Mouse (Mus musculus) T-cell, adult 66 days (primary cell): Measurements from ENCODE around the gene Foxo6. TPM values are rescaled to one million over a fixed set of nuclear protein-coding genes. Genes with fewer than 3 reads are reported as not detected.

Experiments
- total RNA-seq, 2 experiments: library from RNA; stranded (reverse); gene quantifications; 3 replicates in 1 of 2; 4 replicates in 1 of 2; pipeline ENCODE4 v1.2.4; 2023

Gene Foxo6
- total RNA-seq: not detected

DNA sequence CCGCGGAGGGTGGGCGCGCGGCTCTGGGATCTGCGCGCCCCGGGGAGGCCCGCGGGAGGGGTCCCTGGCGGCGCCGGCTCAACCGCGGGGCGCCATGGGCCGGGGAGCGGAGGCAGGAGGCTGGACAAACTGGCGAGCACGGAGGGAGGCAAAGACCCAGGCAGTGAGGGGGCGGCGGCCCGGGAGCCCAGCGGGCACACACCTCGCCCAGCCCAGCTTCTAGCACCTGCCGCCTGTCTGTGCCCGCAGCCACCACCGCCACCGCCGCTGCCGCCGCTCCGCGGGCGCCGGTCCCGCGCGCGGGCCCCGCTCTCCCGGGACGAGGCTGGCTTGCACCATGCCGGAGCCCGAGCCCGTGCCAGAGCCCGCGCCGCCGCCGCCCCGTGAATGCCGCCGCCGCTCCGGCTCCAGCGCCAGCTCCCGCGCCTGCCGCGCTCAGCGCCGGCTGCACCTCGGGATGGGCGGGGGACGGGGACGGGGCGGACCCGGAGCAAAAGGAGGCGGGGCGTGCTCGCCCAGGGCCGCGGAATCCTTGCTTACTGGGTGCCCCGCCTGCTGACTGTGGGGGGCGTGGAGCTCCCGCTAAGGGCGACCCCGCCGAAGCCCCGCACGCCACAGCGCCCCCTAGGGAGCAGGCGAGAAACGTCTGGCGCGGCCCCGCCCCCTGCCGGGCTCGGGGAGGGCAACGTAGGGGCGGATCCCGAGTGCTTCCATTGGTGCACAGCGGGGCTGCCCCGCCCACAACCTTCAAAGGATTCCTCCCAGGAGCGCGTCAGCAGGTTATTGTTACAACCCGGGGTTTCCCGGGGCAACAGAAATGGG lies at the start of gene Foxo6:
Foxo6 (minus strand) TSS at position 60 of the 822 bp plus-strand sequence.

Other genes starting within 250 kb of the Foxo6 start
- gene AL607142.1, start 222.4 kb downstream of the Foxo6 start, total RNA-seq: not detected
- gene Edn2, start 126.1 kb downstream of the Foxo6 start, total RNA-seq: not detected
- 10 to 100 TPM; 17.7 to 31.7 TPM for gene Scmh1, start 117.9 kb upstream of the Foxo6 start, total RNA-seq
- 1 to 10 TPM in 1 of 2 experiments, under 1 TPM in 1; 0.32 to 1.4 TPM for gene Slfnl1, start 244.9 kb upstream of the Foxo6 start, total RNA-seq